In the genomic region with DNA sequence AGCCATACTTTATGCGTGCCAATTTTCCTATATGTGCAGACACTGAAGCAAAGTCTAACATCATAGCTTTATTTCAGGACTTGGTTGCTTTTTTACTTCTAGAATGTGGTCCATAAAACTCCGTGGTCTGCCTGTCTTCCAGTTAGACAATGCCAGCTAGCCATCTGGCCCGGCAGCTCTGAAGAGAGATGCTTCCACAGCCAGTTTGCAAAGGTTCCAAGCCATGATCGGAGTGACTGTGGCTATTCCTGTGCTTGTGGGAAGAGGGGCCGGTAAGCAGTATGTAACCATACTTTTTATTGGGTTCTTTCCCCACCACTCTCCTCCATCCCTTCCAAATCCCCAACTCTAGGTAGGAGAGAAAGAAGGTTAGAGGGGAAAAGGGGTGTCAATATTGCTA, we compare ENCODE assay signal across 21 mouse cellular contexts. TPM values are rescaled to one million over a fixed set of nuclear protein-coding genes. Genes with fewer than 3 reads are reported as not detected.
"Had no signal": no experiment of that assay in that cellular context is flagged by ENCODE, and none has a peak within 500 bp of the region (broad histone marks: within the 10 kb centered on the region; RNA-seq: fewer than 3 reads in every experiment).

No protein-coding gene starts in this region.

RNA-seq across cellular contexts. Expression of gene Olfr1555-ps1, which starts 5.5 kb away (rescaled TPM):
- total RNA-seq: left cerebral cortex, adult 8-10 months; left cerebral cortex, postnatal 14 days; monocyte, adult 5-6 weeks; neutrophil, adult 5-6 weeks had no signal
- polyA plus RNA-seq: intestine, postnatal 0 days; kidney, adult 2 months; kidney, embryonic 14.5 days; kidney, postnatal 0 days; large intestine, adult 2 months; limb, embryonic 10.5 days; limb, embryonic 13.5 days; liver, embryonic 12.5 days; liver, embryonic 15.5 days; lung, embryonic 15.5 days; midbrain, embryonic 10.5 days; midbrain, embryonic 13.5 days; midbrain, embryonic 16.5 days; myocyte; neural tube, embryonic 13.5 days; thymus, postnatal 0 days had no signal

RNA-seq across cellular contexts. Expression of gene Olfr1431, which starts 25.0 kb away (rescaled TPM):
- total RNA-seq: left cerebral cortex, adult 8-10 months; left cerebral cortex, postnatal 14 days; monocyte, adult 5-6 weeks; neutrophil, adult 5-6 weeks had no signal
- polyA plus RNA-seq: intestine, postnatal 0 days; kidney, adult 2 months; kidney, embryonic 14.5 days; kidney, postnatal 0 days; large intestine, adult 2 months; limb, embryonic 10.5 days; limb, embryonic 13.5 days; liver, embryonic 12.5 days; liver, embryonic 15.5 days; lung, embryonic 15.5 days; midbrain, embryonic 10.5 days; midbrain, embryonic 13.5 days; myocyte; neural tube, embryonic 13.5 days; stomach, embryonic 15.5 days; thymus, postnatal 0 days had no signal

RNA-seq across cellular contexts. Expression of gene Olfr76, which starts 52.4 kb away (rescaled TPM):
- total RNA-seq: left cerebral cortex, adult 8-10 months; left cerebral cortex, postnatal 14 days; monocyte, adult 5-6 weeks; neutrophil, adult 5-6 weeks had no signal
- polyA plus RNA-seq: intestine, postnatal 0 days; kidney, adult 2 months; kidney, embryonic 14.5 days; kidney, postnatal 0 days; large intestine, adult 2 months; limb, embryonic 10.5 days; limb, embryonic 13.5 days; liver, embryonic 12.5 days; liver, embryonic 15.5 days; lung, embryonic 15.5 days; midbrain, embryonic 10.5 days; midbrain, embryonic 13.5 days; midbrain, embryonic 16.5 days; myocyte; neural tube, embryonic 13.5 days; stomach, embryonic 15.5 days; thymus, postnatal 0 days had no signal

RNA-seq across cellular contexts. Expression of gene Olfr1432, which starts 57.0 kb away (rescaled TPM):
- total RNA-seq: left cerebral cortex, adult 8-10 months; left cerebral cortex, postnatal 14 days; monocyte, adult 5-6 weeks; neutrophil, adult 5-6 weeks had no signal
- polyA plus RNA-seq: intestine, postnatal 0 days; kidney, adult 2 months; kidney, embryonic 14.5 days; kidney, postnatal 0 days; large intestine, adult 2 months; limb, embryonic 10.5 days; limb, embryonic 13.5 days; liver, embryonic 12.5 days; liver, embryonic 15.5 days; lung, embryonic 15.5 days; midbrain, embryonic 10.5 days; midbrain, embryonic 13.5 days; midbrain, embryonic 16.5 days; myocyte; neural tube, embryonic 13.5 days; stomach, embryonic 15.5 days; thymus, postnatal 0 days had no signal

RNA-seq across cellular contexts. Expression of gene Olfr1428, which starts 59.7 kb away (rescaled TPM):
- total RNA-seq: left cerebral cortex, adult 8-10 months; left cerebral cortex, postnatal 14 days; monocyte, adult 5-6 weeks; neutrophil, adult 5-6 weeks had no signal
- polyA plus RNA-seq: intestine, postnatal 0 days; kidney, adult 2 months; kidney, embryonic 14.5 days; kidney, postnatal 0 days; large intestine, adult 2 months; limb, embryonic 10.5 days; limb, embryonic 13.5 days; liver, embryonic 12.5 days; liver, embryonic 15.5 days; lung, embryonic 15.5 days; midbrain, embryonic 10.5 days; midbrain, embryonic 13.5 days; midbrain, embryonic 16.5 days; myocyte; neural tube, embryonic 13.5 days; stomach, embryonic 15.5 days; thymus, postnatal 0 days had no signal
